Mouse (Mus musculus): ENCODE data around the gene Tnfrsf18.

Gene Tnfrsf18

GRCm38 (mm10) chr4:156026013-156026412 lies at the start of gene Tnfrsf18:
Gene Tnfrsf18, plus strand, starts transcription at chr4:156026164.
- peak; percentile 52 to 54 for DNase-seq (ENCODE audit: low spot score in 2 of 2)

- DNase-seq (ENCODE audit: low spot score in 2 of 2) = no peak
Observed at GRCm38 (mm10) chr4:155981436-155982082, 44.4 kb upstream of the Tnfrsf18 start.

- DNase-seq (ENCODE audit: low spot score in 2 of 2) = no peak
Observed at GRCm38 (mm10) chr4:155983788-155984187, 42.2 kb upstream of the Tnfrsf18 start.

GRCm38 (mm10) chr4:155991211-155991907 lies 34.6 kb upstream of the Tnfrsf18 start:
- no peak for DNase-seq (ENCODE audit: low spot score in 2 of 2)

GRCm38 (mm10) chr4:155991908-155992230 lies 34.1 kb upstream of the Tnfrsf18 start:
- no peak for DNase-seq (ENCODE audit: low spot score in 2 of 2)

- DNase-seq (ENCODE audit: low spot score in 2 of 2) = peak; percentile 68 to 87
Observed at GRCm38 (mm10) chr4:155992241-155992905, 33.6 kb upstream of the Tnfrsf18 start, which contains the start of the genes B3galt6 and Sdf4. Gene B3galt6, minus strand, starts transcription at chr4:155992649. Gene Sdf4, plus strand, starts transcription at chr4:155992872.

- DNase-seq (ENCODE audit: low spot score in 2 of 2) = peak; percentile 91 to 99
Observed at GRCm38 (mm10) chr4:155992906-155993547, 32.9 kb upstream of the Tnfrsf18 start.

GRCm38 (mm10) chr4:155993606-155994005 lies 32.4 kb upstream of the Tnfrsf18 start:
- DNase-seq (ENCODE audit: low spot score in 2 of 2) = no peak

- no peak for DNase-seq (ENCODE audit: low spot score in 2 of 2)
Observed at GRCm38 (mm10) chr4:156004109-156004508, 21.9 kb upstream of the Tnfrsf18 start.

GRCm38 (mm10) chr4:156008369-156008768 lies 17.6 kb upstream of the Tnfrsf18 start:
- DNase-seq (ENCODE audit: low spot score in 2 of 2) = no peak

- DNase-seq (ENCODE audit: low spot score in 2 of 2) = no peak
Observed at GRCm38 (mm10) chr4:156013637-156014036, 12.3 kb upstream of the Tnfrsf18 start, which contains the start of gene Tnfrsf4. Gene Tnfrsf4, plus strand, starts transcription at chr4:156013843.

GRCm38 (mm10) chr4:156014436-156014835 lies 11.5 kb upstream of the Tnfrsf18 start:
- no peak for DNase-seq (ENCODE audit: low spot score in 2 of 2)

GRCm38 (mm10) chr4:156019771-156020170 lies 6.2 kb upstream of the Tnfrsf18 start:
- DNase-seq (ENCODE audit: low spot score in 2 of 2) = no peak

- DNase-seq (ENCODE audit: low spot score in 2 of 2) = no peak
Observed at GRCm38 (mm10) chr4:156021381-156021780, 4.6 kb upstream of the Tnfrsf18 start.

- DNase-seq (ENCODE audit: low spot score in 2 of 2) = no peak
Observed at GRCm38 (mm10) chr4:156021942-156022419, 4.0 kb upstream of the Tnfrsf18 start.

GRCm38 (mm10) chr4:156023520-156023919 lies 2.4 kb upstream of the Tnfrsf18 start:
- no peak for DNase-seq (ENCODE audit: low spot score in 2 of 2)

- DNase-seq (ENCODE audit: low spot score in 2 of 2) = no peak
Observed at GRCm38 (mm10) chr4:156024184-156024583, 1.8 kb upstream of the Tnfrsf18 start.

GRCm38 (mm10) chr4:156028580-156028979 lies 2.6 kb downstream of the Tnfrsf18 start:
- DNase-seq (ENCODE audit: low spot score in 2 of 2) = no peak

- DNase-seq (ENCODE audit: low spot score in 2 of 2) = no peak
Observed at GRCm38 (mm10) chr4:156030651-156031118, 4.7 kb downstream of the Tnfrsf18 start.

GRCm38 (mm10) chr4:156031255-156031592 lies 5.3 kb downstream of the Tnfrsf18 start:
- DNase-seq (ENCODE audit: low spot score in 2 of 2) = no peak

GRCm38 (mm10) chr4:156031593-156032391 lies 5.8 kb downstream of the Tnfrsf18 start:
- DNase-seq (ENCODE audit: low spot score in 2 of 2) = peak; percentile 67 to 73
